Mouse (Mus musculus) left cerebral cortex, postnatal 4 days (tissue): ENCODE results near the gene Hypm. TPM values are rescaled to one million over a fixed set of nuclear protein-coding genes. Genes with fewer than 3 reads are reported as not detected.

ENCODE experiments used
- DNase-seq: peaks from one replicate; pipeline ENCODE4 v3.0.0-alpha.2; 2022
- intact Hi-C: fragments of 180-260 bp; cut with DNase I; formaldehyde crosslinking; loops from one replicate; pipeline ENCODE4 v1.15.1; 2025
- total RNA-seq, 2 experiments: library from RNA; stranded (reverse); gene quantifications; 2 replicates each; pipeline ENCODE4 v1.2.3; 2021

Hypm gene
- total RNA-seq: not detected

- intact Hi-C loops: no loop called here
- no peak for DNase-seq
Measured at GRCm38 (mm10) chrX:9846628-9847027, at the start of gene Hypm. Hypm (plus strand) TSS chrX:9846928.

DNA sequence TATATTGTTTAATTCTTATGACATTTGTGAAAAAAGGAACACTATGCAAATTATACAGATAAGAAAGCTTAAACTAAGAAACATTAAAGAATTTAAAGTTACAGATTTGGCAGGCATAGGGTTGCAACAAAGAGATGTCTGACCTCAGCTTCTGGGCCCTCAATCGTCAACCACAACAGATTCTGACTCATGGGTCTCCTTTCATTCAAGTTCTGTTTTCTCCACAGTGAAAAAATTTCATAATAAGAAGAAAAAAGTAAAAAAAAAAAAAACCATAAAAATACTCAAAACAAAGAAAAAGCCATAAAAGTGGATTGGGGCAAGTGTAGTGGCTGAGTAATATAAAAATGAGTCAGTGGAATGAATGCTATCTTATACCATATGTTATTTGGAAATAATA, 36.6 kb upstream of the Hypm start:
- intact Hi-C loops: no loop called here

GRCm38 (mm10) chrX:9812469-9812868, 34.3 kb upstream of the Hypm start:
- intact Hi-C loops: no loop called here
- no peak for DNase-seq

More for the DNA sequence above, 36.6 kb upstream of the Hypm start:
- DNase-seq: no peak

DNA sequence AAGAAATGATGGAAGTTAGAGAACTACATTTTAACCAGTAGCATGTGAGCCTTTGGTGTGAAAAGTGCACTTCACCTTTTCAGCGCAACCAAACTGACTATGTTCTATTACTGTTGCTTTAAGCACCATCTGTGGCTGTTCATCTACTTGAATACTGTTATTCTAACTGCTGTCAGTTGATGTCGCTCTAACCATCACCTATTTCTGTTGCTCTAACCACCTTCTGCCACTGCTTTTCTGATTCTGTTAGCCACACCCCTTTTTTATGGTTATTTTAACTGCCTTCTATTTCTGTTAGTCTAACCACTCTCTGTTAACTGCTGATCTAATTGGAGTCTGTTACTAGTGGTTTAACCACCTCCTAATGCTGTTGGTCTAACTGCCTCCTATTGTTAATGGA, 11.9 kb upstream of the Hypm start:
- no peak for DNase-seq
- intact Hi-C loops: no loop called here

- intact Hi-C loops: no loop called here
- DNase-seq: no peak
Measured at GRCm38 (mm10) chrX:9849403-9849802, 2.7 kb downstream of the Hypm start, which contains the start of gene H2al3. H2al3 (plus strand) TSS chrX:9849703.

- intact Hi-C loops: no loop called here
Measured at GRCm38 (mm10) chrX:9861859-9862258, 15.1 kb downstream of the Hypm start.

DNA sequence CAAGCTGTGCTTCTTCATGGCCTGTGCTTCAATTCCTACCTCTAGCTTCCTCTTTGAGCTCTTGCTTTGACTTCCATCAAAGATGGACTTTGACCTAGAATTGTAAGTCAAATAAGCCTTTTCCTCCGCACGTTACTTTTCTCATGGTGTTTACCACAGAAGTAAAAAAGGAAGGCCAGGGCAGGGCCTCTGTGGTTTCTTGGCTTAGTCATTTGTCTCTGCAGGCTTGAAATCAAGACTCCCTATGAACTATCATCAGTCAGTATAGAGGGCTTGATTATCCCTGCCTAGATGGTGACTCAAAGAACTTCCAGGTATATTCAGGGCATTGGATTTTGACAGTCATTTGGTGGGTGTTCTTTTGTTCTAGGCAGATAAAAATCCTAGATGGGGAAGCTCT, 28.8 kb downstream of the Hypm start:
- intact Hi-C loops: no loop called here
- DNase-seq: no peak

More at GRCm38 (mm10) chrX:9861859-9862258, 15.1 kb downstream of the Hypm start:
- DNase-seq: no peak

- DNase-seq: no peak
Measured at GRCm38 (mm10) chrX:9885322-9885721, 38.6 kb downstream of the Hypm start, which contains the start of gene Sytl5. Sytl5 (plus strand) TSS chrX:9885622.

More at GRCm38 (mm10) chrX:9885322-9885721, 38.6 kb downstream of the Hypm start, which contains the start of gene Sytl5:
- intact Hi-C loops: no loop called here

Other genes starting within 250 kb of the Hypm start
- 10 to 100 TPM; 50.7 to 55.0 TPM for gene Dynlt3, start 183.9 kb upstream of the Hypm start, total RNA-seq
- gene H2al3, start 2.8 kb downstream of the Hypm start, total RNA-seq: not detected
- gene Sytl5, start 38.7 kb downstream of the Hypm start, total RNA-seq: 1 to 10 TPM; 1.8 to 3.4 TPM